Mouse (Mus musculus) heart, embryonic 13.5 days (tissue): Measurements from ENCODE around the gene Serpinb8. TPM values are rescaled to one million over a fixed set of nuclear protein-coding genes. Genes with fewer than 3 reads are reported as not detected.

ENCODE experiments used
- ATAC-seq: fragments of 200-750 bp; cut with Nextera tagmentation; 2 replicates; pipeline ENCODE4 v1.8.0; 2017; ENCODE audit warnings: moderate TSS enrichment; ENCODE audit not compliant: insufficient number of reproducible peaks, low FRiP score, low TSS enrichment; ENCODE audit errors: extremely low read depth
- H3K27ac ChIP-seq: fragments of 300-500 bp; sonication (generic); replicated peaks from 2 replicates; pipeline ENCODE4 v1.5.1; 2015; ENCODE audit warnings: moderate library complexity, mild to moderate bottlenecking, inconsistent platforms
- H3K27me3 ChIP-seq: fragments of 300-500 bp; sonication (generic); replicated peaks from 2 replicates; pipeline ENCODE4 v1.6.1; 2015; ENCODE audit warnings: mild to moderate bottlenecking, inconsistent platforms
- H3K36me3 ChIP-seq: fragments of 300-500 bp; sonication (generic); 2 replicates; pipeline ENCODE4 v1.6.1; 2015; ENCODE audit warnings: mild to moderate bottlenecking, inconsistent platforms
- H3K4me1 ChIP-seq: fragments of 300-500 bp; sonication (generic); 2 replicates; pipeline ENCODE4 v1.6.1; 2015; ENCODE audit warnings: inconsistent platforms
- H3K4me2 ChIP-seq: fragments of 300-500 bp; sonication (generic); 2 replicates; pipeline ENCODE4 v1.6.1; 2015; ENCODE audit warnings: inconsistent platforms, mild to moderate bottlenecking, moderate library complexity
- H3K4me3 ChIP-seq: fragments of 300-500 bp; sonication (generic); 2 replicates; pipeline ENCODE4 v1.5.1; 2015; ENCODE audit warnings: moderate library complexity, mild to moderate bottlenecking, inconsistent platforms
- H3K9ac ChIP-seq: fragments of 300-500 bp; sonication (generic); 2 replicates; pipeline ENCODE4 v1.6.1; 2015; ENCODE audit warnings: inconsistent platforms, mild to moderate bottlenecking, moderate library complexity
- H3K9me3 ChIP-seq: fragments of 300-500 bp; sonication (generic); 2 replicates; pipeline ENCODE4 v1.6.1; 2016; ENCODE audit warnings: inconsistent platforms
- WGBS: fragments of 180-500 bp; shearing (Covaris S2); methylation state at CpG from one replicate; pipeline ENCODE4 v1.1.7; 2015; ENCODE audit warnings: mixed read lengths; 5-methylcytosine and 5-hydroxymethylcytosine counted together
- polyA plus RNA-seq: library from polyadenylated mRNA; unstranded; fragments of >200 nt; fragmentation: Nextera tagmentation; extraction: Ambion mirVana; gene quantifications from 2 replicates; pipeline ENCODE4 v1.2.1, GENCODE M21; 2015

Gene Serpinb8
- polyA plus RNA-seq, 1 experiment from 2014 or later: 1.6 TPM

DNA sequence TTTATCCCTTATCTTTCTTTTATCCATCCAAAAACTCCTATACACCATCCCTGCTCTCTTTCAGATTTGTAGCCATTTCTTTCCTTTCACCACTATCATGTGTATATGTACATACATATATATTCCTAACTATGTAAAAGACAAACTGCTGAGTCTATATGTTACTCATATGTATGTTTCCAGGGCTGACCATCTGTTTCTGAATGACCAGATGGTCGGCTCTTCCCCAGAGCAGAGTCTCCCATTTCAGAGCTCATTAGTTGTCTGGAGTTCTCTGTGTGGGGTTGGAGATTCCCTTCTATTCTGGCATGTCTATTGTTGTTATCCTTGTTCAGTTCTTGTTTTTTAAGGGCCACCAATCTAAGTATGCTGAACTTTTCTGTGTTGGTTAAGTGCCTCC lies 1.2 kb upstream of the Serpinb8 start:
- H3K9me3 ChIP-seq: no peaks in the 10 kb centered on the region
- ATAC-seq: no peak
- H3K27ac ChIP-seq: no peak overlapping the region
- no peak overlapping the region for H3K9ac ChIP-seq
- H3K4me3 ChIP-seq: no peak overlapping the region
- H3K36me3 ChIP-seq: no peaks in the 10 kb centered on the region
- no peak overlapping the region for H3K4me2 ChIP-seq
- H3K4me1 ChIP-seq: peaks cover 20% of the 10 kb centered on the region
- H3K27me3 ChIP-seq: no peaks in the 10 kb centered on the region
- WGBS: 73% methylated on average over 1 of the region's 1 CpGs

DNA sequence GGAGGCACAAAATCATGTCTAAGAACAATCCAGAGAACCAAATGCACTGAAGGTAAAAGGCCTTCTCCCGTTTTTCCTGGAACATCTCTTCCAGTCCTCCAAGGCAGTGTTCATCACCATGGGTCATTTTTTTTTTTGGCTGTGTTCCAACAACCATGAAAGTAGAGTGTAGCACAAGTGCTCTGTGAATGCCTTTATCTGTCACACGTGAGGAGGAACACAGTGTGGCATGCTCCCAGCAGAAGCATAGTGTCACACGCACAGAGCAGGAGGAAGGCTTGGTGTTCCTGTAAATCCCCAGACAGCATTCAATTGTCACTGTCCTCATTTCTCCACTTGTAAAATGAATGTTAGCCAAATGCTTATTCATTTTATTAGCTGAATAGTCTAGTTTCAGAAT lies 2.8 kb downstream of the Serpinb8 start:
- Histone ChIP-seq H3K4me2 (no peak overlapping the region), H3K9me3 (no peaks in the 10 kb centered on the region), H3K27ac (no peak overlapping the region), H3K4me1 (peaks cover 20% of the 10 kb centered on the region), H3K9ac (no peak overlapping the region), H3K4me3 (no peak overlapping the region), H3K27me3 (no peaks in the 10 kb centered on the region), H3K36me3 (no peaks in the 10 kb centered on the region)
- ATAC-seq: no peak
- 22% methylated on average over 3 of the region's 3 CpGs for WGBS

DNA sequence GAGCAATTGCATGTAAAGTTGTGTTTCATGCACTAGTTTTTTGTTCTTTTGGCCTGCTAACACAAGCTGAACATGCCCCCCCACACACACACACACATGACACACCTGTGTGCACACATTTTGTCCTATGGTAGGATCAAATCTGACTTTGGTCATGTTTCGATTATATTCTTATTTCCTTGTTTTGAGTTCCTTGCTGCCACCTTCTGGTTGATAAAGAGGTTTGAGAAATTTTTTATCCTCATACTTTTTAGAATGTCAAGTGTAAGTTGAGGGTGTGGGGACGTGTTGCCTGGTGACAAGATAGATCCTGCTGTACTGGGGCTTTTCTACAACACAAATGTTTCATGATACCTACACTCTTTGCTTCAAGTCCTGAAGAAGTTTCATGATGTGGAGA lies 3.7 kb downstream of the Serpinb8 start:
- no peaks in the 10 kb centered on the region for H3K36me3 ChIP-seq
- no peaks in the 10 kb centered on the region for H3K9me3 ChIP-seq
- no peak for ATAC-seq
- no peaks in the 10 kb centered on the region for H3K27me3 ChIP-seq
- H3K4me2 ChIP-seq: no peak overlapping the region
- H3K4me3 ChIP-seq: no peak overlapping the region
- peaks cover 20% of the 10 kb centered on the region for H3K4me1 ChIP-seq
- H3K27ac ChIP-seq: no peak overlapping the region
- H3K9ac ChIP-seq: no peak overlapping the region
- 53% methylated on average over 2 of the region's 2 CpGs for WGBS

DNA sequence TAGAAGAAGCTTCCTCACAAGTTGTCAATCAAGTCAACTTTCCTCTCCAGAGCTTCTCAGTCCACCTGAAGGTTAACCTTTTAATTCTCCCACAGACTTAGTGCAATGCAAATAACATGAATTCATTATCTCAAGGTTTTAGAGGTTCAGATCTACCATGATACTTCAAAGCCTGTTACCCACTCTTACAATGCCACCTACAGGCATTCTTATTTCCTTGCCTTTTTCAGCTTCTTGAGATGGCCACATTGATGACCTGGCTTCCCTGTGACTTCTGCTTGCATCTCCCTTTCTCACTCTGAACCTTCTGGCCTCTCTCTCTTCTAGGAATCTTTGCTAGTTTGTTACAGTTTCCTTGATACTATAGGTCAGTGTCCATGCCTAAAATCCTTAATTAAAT lies 7.1 kb downstream of the Serpinb8 start:
- peaks cover 5% of the 10 kb centered on the region; the same call in 1 of the 2 replicates for H3K4me1 ChIP-seq
- H3K4me3 ChIP-seq: no peak overlapping the region
- H3K27me3 ChIP-seq: no peaks in the 10 kb centered on the region
- H3K36me3 ChIP-seq: no peaks in the 10 kb centered on the region
- H3K9me3 ChIP-seq: no peaks in the 10 kb centered on the region
- no peak overlapping the region for H3K27ac ChIP-seq
- no peak overlapping the region for H3K9ac ChIP-seq
- no peak overlapping the region for H3K4me2 ChIP-seq
- no peak for ATAC-seq

DNA sequence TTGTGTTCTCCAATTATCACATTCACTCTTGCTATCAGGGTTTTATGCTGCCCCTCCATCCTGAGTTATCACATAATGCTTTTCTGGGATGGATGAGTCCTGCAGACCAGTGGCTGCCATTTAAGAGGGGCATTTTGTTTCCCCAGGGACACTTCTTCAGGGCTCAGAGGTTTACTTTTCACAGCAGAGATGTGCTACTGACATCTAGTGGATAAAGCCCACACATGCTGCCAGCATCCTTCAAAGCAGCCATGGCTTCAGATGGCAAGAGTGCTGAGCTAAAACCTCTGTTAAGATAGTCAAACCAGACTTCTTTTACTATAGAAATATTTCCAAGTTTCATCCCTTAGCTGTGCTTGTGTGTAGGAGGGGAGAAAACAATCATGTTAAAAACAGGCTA lies 8.7 kb downstream of the Serpinb8 start:
- Histone ChIP-seq H3K27me3 (no peaks in the 10 kb centered on the region), H3K4me1 (no peaks in the 10 kb centered on the region), H3K9me3 (no peaks in the 10 kb centered on the region), H3K9ac (no peak overlapping the region), H3K4me3 (no peak overlapping the region), H3K27ac (no peak overlapping the region), H3K4me2 (no peak overlapping the region), H3K36me3 (no peaks in the 10 kb centered on the region)
- ATAC-seq: no peak

DNA sequence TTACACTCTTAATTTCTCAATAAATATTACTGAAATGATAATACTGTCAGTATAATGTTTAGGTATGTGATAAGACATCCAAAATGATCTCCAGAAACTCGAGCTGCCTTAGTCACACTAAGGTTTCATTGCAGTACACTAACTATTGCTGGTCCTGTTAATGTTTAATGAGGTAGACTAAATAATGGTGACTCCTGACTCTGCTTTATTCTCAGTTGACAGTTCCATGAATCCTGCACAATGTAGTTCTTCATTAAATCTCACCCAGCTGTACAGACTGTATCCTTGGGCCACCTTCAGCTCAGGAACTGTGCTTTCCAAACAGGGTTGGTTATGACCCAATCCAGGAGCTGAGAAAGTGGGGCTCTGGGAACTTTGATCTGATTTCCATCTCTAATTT lies 19.1 kb downstream of the Serpinb8 start:
- WGBS: 68% methylated on average over 1 of the region's 1 CpGs
- 0 out of 2 replicates have a peak, but pooled peaks cover 8% of the 10 kb centered on the region for H3K4me1 ChIP-seq
- no peak overlapping the region for H3K27ac ChIP-seq
- no peaks in the 10 kb centered on the region for H3K27me3 ChIP-seq
- no peaks in the 10 kb centered on the region for H3K36me3 ChIP-seq
- no peak overlapping the region for H3K9ac ChIP-seq
- ATAC-seq: no peak
- H3K4me2 ChIP-seq: no peak overlapping the region
- no peaks in the 10 kb centered on the region for H3K9me3 ChIP-seq
- no peak overlapping the region for H3K4me3 ChIP-seq

DNA sequence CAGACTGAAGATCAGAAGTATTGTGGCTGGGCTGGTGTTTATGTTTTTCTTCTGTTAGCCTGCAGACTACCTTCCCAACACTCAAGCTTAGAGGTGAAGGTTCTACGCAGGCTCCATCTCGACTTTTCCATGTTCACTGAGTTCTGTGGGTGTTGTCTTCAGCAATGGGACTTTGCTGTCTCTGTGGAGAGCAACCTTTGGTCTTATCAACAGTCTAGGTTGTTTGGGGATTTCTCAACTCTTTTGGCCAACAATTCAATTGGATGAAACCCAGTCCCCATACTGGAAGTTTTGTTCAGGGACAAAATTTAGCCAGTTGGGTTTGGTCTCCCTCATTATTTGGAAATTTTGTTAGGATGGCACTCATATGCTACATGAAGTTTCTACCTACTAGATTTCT lies 24.3 kb downstream of the Serpinb8 start:
- Histone ChIP-seq H3K9ac (no peak overlapping the region), H3K27ac (no peak overlapping the region), H3K27me3 (no peaks in the 10 kb centered on the region), H3K4me1 (no peaks in the 10 kb centered on the region), H3K9me3 (no peaks in the 10 kb centered on the region), H3K4me2 (no peak overlapping the region), H3K36me3 (no peaks in the 10 kb centered on the region), H3K4me3 (no peak overlapping the region)
- ATAC-seq: no peak
- WGBS: 90% methylated on average over 2 of the region's 2 CpGs

DNA sequence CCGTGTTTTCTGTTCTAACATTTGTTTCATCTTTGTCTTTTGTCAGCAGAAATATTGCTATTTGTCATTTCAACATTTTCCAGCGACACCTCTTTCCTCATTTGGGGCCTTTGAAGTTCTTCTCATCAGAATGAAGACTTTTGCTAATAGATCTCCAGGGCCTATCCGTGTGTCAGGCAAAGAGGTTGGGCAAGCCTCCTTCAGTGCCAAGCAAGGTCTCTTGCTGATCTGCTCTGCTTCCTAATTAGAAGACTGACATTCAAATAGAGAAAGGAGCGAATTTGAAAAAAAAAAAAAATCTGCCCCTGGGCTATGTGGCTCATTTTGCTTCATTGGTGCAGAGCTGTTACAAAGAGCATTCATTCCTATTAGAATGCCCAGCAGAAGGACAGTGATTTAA lies 32.2 kb downstream of the Serpinb8 start:
- ATAC-seq: no peak
- H3K9ac ChIP-seq: no peak overlapping the region
- WGBS: 58% methylated on average over 4 of the region's 4 CpGs
- H3K9me3 ChIP-seq: no peaks in the 10 kb centered on the region
- no peaks in the 10 kb centered on the region for H3K4me1 ChIP-seq
- no peaks in the 10 kb centered on the region for H3K27me3 ChIP-seq
- no peaks in the 10 kb centered on the region for H3K36me3 ChIP-seq
- H3K4me2 ChIP-seq: no peak overlapping the region
- H3K27ac ChIP-seq: no peak overlapping the region
- no peak overlapping the region for H3K4me3 ChIP-seq

DNA sequence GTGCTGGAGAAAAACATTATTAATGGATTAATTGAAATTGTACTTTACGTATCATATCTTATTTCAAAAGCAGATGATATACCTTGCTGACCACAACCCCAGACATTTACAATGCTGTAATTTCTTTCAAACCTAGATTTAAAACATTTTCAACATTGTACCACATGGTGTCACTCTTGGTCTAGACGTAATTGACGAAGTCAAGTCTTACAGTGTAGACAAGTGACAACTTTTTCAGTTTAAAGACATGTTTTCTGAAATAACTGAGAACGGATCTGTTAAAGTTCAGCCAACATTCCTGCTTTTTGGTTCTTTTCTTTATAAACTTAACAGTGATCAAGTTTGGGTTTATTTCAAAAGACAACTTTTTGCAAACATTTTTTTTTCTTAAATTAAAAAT lies 46.1 kb downstream of the Serpinb8 start:
- Histone ChIP-seq H3K4me3 (no peak overlapping the region), H3K9ac (no peak overlapping the region), H3K9me3 (no peaks in the 10 kb centered on the region), H3K27me3 (no peaks in the 10 kb centered on the region), H3K4me1 (no peaks in the 10 kb centered on the region), H3K27ac (no peak overlapping the region), H3K36me3 (no peaks in the 10 kb centered on the region), H3K4me2 (no peak overlapping the region)
- ATAC-seq: no peak
- 28% methylated on average over 4 of the region's 4 CpGs for WGBS

DNA sequence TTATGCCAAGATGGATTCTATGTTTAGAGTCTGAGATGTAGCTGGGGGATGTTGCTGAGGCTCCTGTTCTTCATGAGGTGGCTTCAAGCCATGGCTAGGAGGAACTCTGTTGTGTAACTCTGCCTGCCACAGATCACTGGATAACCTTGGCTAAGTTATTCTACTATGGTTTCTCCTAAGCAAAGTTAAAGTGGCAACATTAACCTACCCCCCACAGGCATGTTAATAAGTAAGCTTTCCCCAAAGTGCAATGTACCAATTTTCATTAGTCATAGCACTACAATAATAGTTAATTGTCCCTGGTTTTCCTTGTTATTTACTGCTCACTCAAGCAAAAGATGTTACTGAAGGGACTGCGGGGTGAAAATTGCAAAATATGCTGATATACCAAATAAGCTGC lies 48.2 kb downstream of the Serpinb8 start:
- Histone ChIP-seq H3K27ac (no peak overlapping the region), H3K36me3 (no peaks in the 10 kb centered on the region), H3K4me2 (no peak overlapping the region), H3K9me3 (no peaks in the 10 kb centered on the region), H3K4me1 (no peaks in the 10 kb centered on the region), H3K9ac (no peak overlapping the region), H3K4me3 (no peak overlapping the region), H3K27me3 (no peaks in the 10 kb centered on the region)
- WGBS: 80% methylated on average over 1 of the region's 1 CpGs
- no peak for ATAC-seq

DNA sequence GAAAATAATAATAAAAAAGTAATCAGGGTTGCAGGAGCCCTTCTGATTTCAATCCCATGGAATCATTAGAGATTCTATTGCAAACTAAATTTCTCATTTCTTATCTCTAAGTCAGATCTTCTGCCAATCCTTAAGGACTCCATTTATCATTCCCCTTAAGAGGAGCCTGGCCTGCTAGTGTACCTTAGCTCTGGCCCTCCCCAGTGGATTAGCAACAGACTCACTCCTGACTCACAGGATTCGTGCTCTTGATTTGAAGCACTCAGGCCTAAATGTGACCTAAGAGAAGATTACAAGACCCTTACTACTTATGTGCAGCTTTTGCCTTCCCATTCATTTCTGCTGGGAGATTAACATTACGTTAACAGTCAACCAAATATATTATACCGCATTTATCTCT lies 48.7 kb downstream of the Serpinb8 start:
- WGBS: 72% methylated on average over 3 of the region's 3 CpGs
- H3K27me3 ChIP-seq: no peaks in the 10 kb centered on the region
- no peak overlapping the region for H3K27ac ChIP-seq
- no peak overlapping the region for H3K4me2 ChIP-seq
- no peaks in the 10 kb centered on the region for H3K4me1 ChIP-seq
- no peak for ATAC-seq
- no peaks in the 10 kb centered on the region for H3K36me3 ChIP-seq
- H3K4me3 ChIP-seq: no peak overlapping the region
- no peak overlapping the region for H3K9ac ChIP-seq
- H3K9me3 ChIP-seq: no peaks in the 10 kb centered on the region

DNA sequence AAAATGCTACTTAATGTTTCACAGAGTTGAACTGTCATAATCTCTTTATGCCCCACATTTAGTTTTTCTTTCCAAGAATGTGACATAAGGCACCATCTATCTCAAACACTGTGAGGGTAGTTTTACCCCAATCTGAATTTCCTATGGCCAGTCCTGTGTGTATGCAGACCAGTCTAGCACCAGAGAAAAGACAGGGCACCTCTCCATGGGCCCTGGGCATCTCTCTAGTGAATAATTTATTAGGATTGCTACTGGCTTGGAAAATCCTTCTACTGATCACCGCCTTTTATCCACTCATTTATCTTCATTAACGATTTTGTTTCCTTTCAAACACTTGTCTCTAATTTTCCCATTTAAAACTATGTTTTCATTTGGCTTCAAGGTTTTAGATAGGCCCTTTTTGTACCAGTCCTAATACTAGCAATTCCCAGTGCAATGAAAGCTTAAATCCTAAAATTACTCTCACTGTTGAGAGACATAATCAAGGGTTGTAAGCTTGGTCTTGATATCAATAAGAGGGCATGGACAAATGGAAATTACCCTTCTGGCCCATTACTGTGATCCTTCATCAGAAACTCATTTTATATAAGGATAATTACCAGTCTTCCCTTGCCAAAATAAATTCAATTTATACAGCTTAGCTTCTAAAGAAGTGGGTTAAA lies 52.8 kb downstream of the Serpinb8 start:
- no peak overlapping the region for H3K9ac ChIP-seq
- ATAC-seq: no peak
- no peaks in the 10 kb centered on the region for H3K27me3 ChIP-seq
- 74% methylated on average over 2 of the region's 2 CpGs for WGBS
- no peak overlapping the region for H3K4me3 ChIP-seq
- H3K4me2 ChIP-seq: no peak overlapping the region
- no peaks in the 10 kb centered on the region for H3K36me3 ChIP-seq
- H3K9me3 ChIP-seq: no peaks in the 10 kb centered on the region
- H3K27ac ChIP-seq: no peak overlapping the region
- H3K4me1 ChIP-seq: peaks cover 15% of the 10 kb centered on the region
